Mouse (Mus musculus): ENCODE measurements around the gene Mink1.

DNA sequence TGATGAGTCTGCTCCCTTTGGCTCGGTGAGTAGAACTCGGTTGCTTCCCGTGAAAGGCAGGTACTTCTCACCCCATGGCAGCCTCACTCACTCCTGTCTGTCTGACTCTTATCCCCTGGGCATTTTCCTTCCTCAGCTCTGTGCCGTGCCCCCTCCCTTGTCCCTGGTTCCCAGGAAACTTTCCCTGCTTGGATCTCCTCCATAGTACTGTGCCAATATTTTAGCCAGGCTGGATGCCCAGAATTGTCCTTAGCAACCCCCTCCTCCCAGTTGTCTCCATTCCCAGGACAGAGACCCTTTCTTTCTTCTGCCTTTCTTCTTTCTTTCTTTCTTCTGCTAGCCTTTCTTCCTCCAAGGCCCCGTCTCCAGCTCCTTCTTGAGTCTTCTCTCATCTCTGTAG is 21.3 kb upstream of the Mink1 start:
- TF ChIP-seq CTCF (IDR thresholded peaks at IDR 0.05; ENCODE audit: borderline replicate concordance, insufficient read depth, low read depth, low read length) (no peak), POLR2A (IDR thresholded peaks at IDR 0.05; ENCODE audit: borderline replicate concordance, insufficient read depth, low read length) (no peak)
